Mouse (Mus musculus): Measurements from ENCODE around the gene Zbtb41.
"Not testable (repeated sequence)": the region's sequence is repeated elsewhere in the genome, so short reads cannot be mapped to it uniquely, and the experiment has no call there.

Zbtb41 gene

DNA sequence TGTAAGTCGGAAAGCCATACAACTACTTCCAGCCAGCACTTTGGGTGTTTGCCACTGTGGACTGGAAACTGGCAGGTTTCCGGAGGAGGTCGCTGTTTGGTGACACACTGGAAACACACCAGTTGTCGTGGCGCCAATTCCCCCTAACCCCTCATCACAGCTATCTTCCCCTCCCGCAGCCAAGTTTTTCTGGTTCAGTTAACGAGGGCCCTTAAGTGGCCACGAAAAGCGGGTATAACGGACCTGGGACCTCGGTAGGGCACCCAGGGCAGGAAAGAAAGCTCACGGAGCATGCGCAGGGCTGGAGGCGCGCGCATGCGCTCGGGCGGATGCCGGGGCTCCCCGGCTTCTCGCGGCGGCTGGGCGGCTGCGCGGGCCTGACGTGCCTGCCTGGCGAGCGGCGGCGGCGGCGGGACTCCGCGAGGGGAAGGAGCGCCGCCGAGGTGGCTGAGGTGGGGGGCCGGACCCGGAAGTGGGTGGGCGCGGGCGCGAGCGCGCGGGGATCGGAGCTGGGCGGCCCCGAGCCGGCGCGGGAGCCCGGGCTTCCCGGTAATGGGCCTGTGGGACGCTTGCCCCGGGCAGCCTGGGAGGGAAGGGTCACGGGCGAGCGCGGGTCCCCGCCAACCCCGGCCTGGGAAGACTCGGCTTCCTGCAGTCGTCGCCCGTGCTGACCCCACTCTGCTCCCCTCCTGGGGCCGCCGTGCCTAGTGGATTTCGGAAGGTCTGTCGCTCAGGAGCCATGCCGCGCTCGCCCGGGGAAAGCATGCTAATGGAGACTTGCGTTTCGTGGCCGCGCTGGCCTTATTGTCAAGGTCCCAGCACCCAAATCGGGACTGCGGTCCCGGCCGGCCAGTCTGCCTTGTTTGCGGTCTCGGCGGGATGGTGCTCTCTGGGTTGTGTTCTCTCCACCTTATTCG is at the start of gene Zbtb41:
Gene Zbtb41 (plus strand): TSS at position 414 of the 917 bp plus-strand sequence.
- DNase-seq (ENCODE audit: low spot score in 2 of 2) = peak; percentile 91 to 92

DNA sequence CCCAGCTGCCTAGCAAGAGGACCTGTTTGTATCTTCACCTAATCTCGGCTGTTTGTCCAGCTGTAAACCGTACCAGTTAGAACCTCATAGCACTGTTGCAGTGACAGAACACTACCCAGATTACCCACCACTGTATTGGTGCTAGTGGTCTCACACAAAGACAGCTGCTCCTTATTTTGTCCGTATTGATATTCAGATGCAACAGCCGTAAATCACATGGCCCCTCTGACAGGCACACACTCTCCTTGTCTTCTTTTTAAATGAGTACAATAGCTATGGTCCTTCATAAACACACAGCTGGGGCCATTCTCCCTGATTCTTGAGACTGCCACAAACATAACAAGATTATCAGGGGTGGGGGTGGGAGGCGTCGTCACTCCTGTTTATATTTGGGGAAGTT is 46.2 kb upstream of the Zbtb41 start:
- DNase-seq (ENCODE audit: low spot score in 2 of 2) = no peak

DNA sequence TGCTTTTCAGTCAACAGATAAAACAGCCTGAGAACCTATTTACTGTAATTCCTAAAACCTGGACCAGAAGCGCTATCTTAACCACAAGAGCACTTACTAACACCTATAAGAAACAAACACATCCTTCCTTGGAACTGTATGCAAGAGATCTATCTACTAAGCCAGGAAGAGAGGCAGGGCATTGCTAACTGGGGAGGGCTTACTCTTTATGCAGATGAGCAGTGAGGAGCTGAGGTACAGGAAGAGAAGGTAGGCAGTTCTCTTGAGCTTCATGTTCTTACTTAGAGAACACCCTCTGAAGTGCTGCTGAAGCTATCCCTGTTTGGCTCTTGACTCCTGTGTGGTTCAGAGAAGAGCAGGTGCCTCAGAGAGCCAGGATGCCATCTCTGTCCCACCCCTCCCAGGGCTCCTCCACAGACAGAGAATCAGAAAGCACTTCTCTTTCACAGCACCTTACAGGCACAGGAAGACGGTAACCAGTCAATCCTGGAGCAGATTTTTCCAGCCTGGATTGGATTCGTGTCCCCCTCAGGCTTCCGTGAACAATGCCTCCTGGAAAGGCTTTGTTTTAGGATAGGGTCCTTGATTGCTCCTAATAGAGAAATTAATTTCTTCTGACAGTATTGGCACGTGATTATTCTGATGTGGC is 45.3 kb upstream of the Zbtb41 start, which contains the start of gene Crb1:
Gene Crb1 (minus strand): TSS at position 463 of the 649 bp plus-strand sequence.
- DNase-seq (ENCODE audit: low spot score in 2 of 2) = peak in 1 of 2 experiments; percentile 19

DNA sequence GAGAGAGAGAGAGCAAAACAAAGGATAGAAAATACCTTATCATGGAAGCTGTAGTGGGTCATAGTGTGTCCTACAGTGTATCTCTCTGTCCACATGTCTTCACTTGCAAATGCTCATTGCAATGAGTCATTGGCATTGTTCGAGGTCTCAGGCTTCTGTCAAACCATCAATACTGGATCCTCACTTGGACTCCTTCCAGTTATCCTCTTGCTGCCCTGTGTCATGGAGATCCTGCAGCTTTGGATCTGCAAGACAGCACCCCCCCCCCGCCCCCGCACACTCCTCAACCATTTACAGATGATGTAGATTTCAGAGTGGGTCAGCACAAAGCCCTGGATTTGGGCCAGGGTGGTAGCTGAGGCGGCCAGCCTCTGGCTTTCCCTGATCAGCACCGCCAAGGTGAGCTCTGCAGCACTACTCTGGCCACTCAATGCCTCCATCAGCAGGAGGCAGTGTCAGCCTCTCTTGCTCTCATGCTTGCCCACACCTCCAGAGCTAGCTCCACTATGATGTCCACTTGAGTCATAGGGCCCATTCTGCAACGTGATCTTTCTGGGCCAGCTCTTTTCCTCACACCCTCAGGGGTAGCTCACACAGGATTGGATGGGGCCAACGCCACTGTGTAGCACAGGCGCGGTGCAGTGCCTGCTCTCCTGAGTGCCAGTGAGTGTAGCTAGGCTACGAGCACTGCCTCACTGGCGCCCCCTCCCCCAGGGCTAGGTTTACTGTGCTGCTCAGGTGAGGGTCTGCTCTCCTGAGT is 43.0 kb upstream of the Zbtb41 start:
- no peak for DNase-seq (ENCODE audit: low spot score in 2 of 2)

DNA sequence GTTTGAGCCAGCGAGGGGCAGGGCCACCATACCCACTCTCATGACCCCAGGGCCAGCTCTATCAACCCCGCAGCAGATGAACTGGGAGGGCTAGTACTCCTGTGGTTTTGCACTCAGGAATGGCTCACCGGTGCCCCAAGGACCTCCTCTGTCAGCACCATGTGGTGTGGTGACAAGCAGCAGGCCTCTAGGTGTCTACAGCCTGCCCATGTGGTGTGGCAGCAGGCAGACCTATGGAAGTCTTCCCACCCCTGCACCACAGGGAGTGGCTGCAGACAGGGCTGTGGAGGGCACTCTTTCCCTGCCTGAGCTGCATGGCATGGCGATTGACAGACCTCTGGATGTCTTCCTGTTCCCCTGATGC is 42.5 kb upstream of the Zbtb41 start:
- no peak for DNase-seq (ENCODE audit: low spot score in 2 of 2)

DNA sequence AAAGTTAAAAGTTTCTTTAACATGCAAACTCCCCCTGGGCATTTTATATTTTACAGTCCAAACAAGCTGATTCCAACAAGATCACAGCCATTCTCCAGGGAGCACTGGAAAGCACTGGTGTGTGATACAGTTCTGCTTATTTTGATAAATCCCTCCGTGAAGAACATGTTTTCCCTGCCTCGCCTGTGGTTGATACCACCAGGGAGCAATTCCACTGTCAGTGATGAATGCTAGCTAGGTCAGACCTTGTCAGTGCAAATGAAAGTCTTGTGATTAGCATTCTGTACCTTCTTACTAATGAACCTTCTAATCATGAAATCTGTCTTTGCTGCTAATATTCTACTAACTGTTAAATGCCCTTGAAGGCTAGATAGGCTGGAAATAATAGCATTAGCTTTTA is 30.3 kb upstream of the Zbtb41 start:
- DNase-seq (ENCODE audit: low spot score in 2 of 2) = no peak

GRCm38 (mm10) chr1:139396589-139396988 is 25.5 kb upstream of the Zbtb41 start:
- no peak for DNase-seq (ENCODE audit: low spot score in 2 of 2)

GRCm38 (mm10) chr1:139405766-139406165 is 16.3 kb upstream of the Zbtb41 start:
- no peak for DNase-seq (ENCODE audit: low spot score in 2 of 2)

GRCm38 (mm10) chr1:139407701-139408100 is 14.4 kb upstream of the Zbtb41 start:
- no peak for DNase-seq (ENCODE audit: low spot score in 2 of 2)

DNA sequence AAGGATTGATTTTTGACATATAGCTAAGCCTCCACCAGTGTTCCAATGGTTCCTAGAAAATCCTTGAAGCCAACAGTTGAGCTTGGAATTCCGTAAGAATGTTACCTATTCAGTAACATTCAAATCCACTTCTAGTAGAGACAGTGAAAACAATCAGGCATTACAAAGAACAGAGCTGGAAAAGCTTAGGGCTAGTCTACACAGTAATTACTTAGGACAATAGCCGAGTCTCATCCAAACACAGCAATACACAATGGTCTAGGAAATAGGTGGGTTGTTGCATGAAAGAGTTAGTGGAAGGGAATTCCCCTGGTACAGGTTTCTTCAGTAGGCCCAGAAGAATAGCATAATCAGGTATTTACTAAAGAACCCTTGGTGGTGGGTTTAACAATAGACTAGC is 9.7 kb upstream of the Zbtb41 start:
- DNase-seq (ENCODE audit: low spot score in 2 of 2) = not testable (repeated sequence)

DNA sequence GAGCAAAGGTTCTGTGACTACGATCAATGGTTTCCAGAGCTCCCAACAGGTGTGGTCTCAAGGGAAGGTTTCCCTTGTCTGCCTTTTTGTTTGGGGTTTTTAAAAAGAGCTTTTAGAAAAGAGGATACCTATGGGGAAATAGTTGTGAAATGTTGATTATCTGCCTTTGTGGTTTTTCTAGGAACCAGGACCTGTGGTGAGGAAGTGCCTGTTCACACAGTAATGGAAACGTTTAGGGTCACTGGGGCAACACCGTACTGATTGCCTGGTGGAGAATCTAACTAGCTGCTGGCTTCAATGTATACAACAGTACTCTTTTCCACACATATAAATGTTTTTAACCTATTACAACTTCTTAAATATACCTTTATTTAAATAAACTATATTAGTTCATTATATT is 8.6 kb upstream of the Zbtb41 start:
- DNase-seq (ENCODE audit: low spot score in 2 of 2) = no peak

- no peak for DNase-seq (ENCODE audit: low spot score in 2 of 2)
Measured at GRCm38 (mm10) chr1:139421521-139421874, 590 bp upstream of the Zbtb41 start.

DNA sequence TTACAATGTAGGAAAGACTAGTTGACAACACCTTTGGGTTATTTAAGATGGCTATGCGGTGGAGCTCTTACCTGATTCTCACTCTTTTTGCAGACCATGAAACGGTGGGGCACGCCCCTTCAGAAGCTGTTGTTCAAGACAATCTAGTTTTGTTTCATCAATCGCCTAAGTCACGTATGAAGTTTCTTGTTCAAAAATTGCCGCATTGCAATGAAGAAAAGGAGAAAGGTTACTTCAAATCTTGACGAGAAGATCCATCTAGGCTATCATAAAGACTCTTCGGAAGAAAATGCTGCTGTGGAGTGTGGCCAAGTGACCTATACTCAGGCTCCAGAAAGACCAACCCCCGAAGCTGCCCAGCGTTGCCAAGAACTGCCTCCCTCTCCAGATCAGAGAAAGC is 853 bp downstream of the Zbtb41 start:
- peak in 1 of 2 experiments; percentile 30 for DNase-seq (ENCODE audit: low spot score in 2 of 2)

DNA sequence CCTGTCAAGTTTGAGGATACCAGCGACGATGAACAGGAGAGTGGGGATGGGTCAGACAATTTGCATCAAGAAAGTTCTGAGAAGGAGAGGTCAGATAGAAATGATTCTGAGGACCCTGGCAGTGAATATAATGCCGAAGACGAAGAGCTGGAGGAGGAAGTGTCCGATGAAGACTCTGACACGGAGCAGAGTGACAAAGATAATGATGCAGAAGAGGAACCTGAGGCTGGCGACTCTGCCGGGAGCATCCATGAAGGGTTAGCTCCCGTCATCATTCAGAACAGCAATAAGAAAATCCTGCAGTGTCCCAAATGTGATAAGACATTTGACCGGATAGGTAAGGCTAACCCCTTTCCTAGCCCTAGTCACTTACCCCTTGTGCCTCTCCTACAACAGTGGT is 1.8 kb downstream of the Zbtb41 start:
- DNase-seq (ENCODE audit: low spot score in 2 of 2) = no peak

DNA sequence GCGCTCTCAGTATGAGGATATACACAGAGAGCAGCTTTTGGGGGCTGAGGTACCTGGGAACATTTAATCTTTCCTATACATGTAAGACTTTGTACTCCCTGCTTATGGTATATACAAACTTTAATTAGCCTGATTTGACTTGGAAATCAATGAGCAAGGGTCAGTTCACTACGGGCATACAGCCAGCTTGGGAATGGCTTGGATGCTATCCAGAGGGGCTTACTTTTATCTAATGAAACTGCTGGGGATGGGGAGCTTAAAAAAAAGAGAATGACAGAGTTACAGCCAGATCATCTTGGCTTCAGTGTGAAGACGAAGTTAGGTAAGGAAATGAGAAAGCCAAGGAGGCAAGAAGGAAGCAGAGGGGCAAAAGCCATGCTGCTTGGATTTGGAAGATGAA is 2.9 kb downstream of the Zbtb41 start:
- no peak for DNase-seq (ENCODE audit: low spot score in 2 of 2)

- DNase-seq (ENCODE audit: low spot score in 2 of 2) = peak; percentile 41 to 43
Measured at GRCm38 (mm10) chr1:139438373-139438772, 16.3 kb downstream of the Zbtb41 start.

DNA sequence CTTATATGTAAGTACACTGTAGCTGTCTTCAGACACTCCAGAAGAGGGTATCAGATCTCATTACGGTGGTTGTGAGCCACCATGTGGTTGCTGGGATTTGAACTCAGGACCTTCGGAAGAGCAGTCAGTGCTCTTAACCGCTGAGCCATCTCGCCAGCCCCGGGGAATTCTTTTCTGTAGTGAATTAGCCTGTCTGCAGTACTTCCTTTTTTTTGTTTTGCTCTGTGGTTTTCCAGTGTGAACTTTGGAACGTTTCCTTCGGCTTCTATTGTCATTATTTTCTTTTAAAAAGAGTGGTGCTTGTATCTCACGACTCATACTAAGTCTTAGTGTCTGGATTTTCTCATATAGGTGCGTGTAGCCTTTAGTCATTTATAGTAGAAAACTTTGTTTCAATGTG is 21.0 kb downstream of the Zbtb41 start:
- not testable (repeated sequence) for DNase-seq (ENCODE audit: low spot score in 2 of 2)

DNA sequence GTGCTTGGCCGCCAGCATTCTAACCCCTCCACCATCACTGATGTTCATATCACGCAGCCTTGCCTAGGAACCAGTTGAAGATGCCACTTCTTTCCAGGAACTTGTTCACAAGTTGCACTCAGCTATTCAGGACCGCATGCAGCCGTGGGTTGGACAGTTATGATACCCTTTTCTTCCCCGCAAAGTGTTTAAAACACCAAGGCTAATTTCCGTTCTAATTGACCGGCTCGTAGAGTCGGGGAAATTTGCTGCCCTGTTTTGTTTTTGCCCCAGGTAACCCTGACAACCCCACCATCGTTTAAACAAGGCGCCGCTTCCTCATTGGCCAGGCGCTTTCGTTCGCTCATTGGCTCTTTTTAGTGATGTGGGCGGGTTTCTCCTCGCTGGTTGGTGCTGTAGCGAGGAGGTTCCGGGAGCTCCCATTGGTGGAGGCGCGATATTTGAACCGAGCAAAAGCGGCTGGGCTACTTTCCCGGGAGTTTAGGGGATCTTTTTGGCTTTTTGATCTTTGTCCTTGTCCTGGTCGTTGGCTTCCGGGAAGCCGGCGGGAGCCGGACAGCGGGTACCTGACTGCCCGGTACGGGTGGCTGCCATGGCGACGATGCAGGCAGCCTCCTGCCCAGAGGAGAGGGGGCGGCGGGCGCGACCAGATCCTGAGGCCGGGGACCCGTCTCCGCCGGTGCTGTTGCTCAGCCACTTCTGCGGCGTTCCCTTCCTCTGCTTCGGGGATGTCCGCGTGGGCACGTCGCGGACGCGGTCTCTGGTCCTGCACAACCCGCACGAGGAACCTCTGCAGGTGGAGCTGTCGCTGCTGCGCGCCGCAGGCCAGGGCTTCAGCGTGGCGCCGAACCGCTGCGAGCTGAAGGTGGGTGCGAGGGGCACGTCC is 32.5 kb downstream of the Zbtb41 start, which contains the start of gene Aspm:
Gene Aspm (plus strand): TSS at position 433 of the 886 bp plus-strand sequence.
- peak; percentile 95 to 96 for DNase-seq (ENCODE audit: low spot score in 2 of 2)

- no peak for DNase-seq (ENCODE audit: low spot score in 2 of 2)
Measured at GRCm38 (mm10) chr1:139455226-139455869, 33.3 kb downstream of the Zbtb41 start.

DNA sequence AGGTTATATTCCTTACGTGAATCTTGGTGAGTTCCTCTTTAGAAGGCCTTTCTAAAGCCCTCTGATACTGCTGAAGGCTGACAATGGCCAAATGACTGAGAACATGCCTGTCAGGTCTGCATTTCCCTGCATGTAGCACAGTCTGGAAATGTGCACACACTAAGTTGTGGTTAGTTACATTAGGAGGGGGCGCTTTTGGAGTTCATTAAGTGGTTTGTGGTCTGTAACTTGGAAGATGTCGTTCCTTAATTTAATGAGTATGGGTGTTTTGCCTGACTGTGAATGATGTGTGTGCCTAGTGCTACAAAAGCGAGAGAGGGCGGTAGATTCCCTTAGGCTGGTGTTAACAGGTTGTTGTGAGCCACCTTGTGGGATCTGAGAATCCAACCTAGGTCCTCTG is 38.7 kb downstream of the Zbtb41 start:
- no peak for DNase-seq (ENCODE audit: low spot score in 2 of 2)

DNA sequence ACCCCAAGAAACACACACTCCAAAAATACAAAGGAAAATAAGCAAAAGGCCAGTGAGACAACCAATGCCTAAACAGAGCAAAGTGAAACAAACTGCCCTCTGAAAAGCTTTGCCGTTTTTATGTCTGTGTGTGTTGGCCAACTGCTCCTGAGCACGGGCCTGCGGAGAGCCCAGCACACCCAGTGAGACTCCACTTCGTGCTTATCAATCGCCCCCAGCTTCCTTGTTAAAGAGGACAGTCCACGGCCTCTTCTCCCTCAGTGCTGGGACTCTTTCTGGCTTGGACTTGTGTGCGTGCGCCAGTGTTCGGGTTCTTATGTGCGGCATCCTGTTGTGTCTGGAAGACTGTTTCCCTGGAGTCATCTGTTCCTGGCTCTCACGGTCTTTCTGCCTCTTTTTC is 43.8 kb downstream of the Zbtb41 start:
- no peak for DNase-seq (ENCODE audit: low spot score in 2 of 2)

All from right cerebral cortex, postnatal 10 days (tissue).